Mouse (Mus musculus) kidney, postnatal 0 days (tissue): ENCODE results near the gene Hist2h2bb. TPM values are rescaled to one million over a fixed set of nuclear protein-coding genes. Genes with fewer than 3 reads are reported as not detected.
"Not testable (repeated sequence)": the region's sequence is repeated elsewhere in the genome, so short reads cannot be mapped to it uniquely, and the experiment has no call there.

Experiments
- ATAC-seq: fragments of 200-750 bp; cut with Nextera tagmentation; replicated peaks from 2 replicates; pipeline ENCODE4 v1.8.0; 2017; ENCODE audit warnings: low read depth, moderate number of reproducible peaks, moderate TSS enrichment, moderate library complexity; ENCODE audit not compliant: low FRiP score
- DNase-seq: peaks from one replicate; pipeline ENCODE4 v3.0.0-alpha.2; 2016; ENCODE audit warnings: low spot score
- H3K27ac ChIP-seq: fragments of 300-500 bp; sonication (generic); 2 replicates; pipeline ENCODE4 v1.5.1; 2014; ENCODE audit warnings: mild to moderate bottlenecking
- H3K27me3 ChIP-seq: fragments of 300-500 bp; sonication (generic); 2 replicates; pipeline ENCODE4 v1.6.1; 2014; ENCODE audit warnings: low read length, mixed read lengths; ENCODE audit not compliant: insufficient read depth
- H3K36me3 ChIP-seq: fragments of 300-500 bp; sonication (generic); 2 replicates; pipeline ENCODE4 v1.6.1; 2014; ENCODE audit warnings: low read length, mixed read lengths; ENCODE audit not compliant: insufficient read depth
- H3K4me1 ChIP-seq: fragments of 300-500 bp; sonication (generic); replicated peaks from 2 replicates; pipeline ENCODE4 v1.6.1; 2014; ENCODE audit warnings: antibody characterized with exemption, low read length, mixed read lengths; ENCODE audit not compliant: insufficient read depth
- H3K4me2 ChIP-seq: fragments of 300-500 bp; sonication (generic); 2 replicates; pipeline ENCODE4 v1.6.1; 2014; ENCODE audit warnings: mild to moderate bottlenecking, low read length, moderate library complexity, mixed read lengths
- H3K4me3 ChIP-seq: fragments of 300-500 bp; sonication (generic); replicated peaks from 2 replicates; pipeline ENCODE4 v1.5.1; 2014; ENCODE audit warnings: low read depth, low read length
- H3K9ac ChIP-seq: fragments of 300-500 bp; sonication (generic); 2 replicates; pipeline ENCODE4 v1.6.1; 2014; ENCODE audit warnings: low read depth, low read length
- H3K9me3 ChIP-seq: fragments of 300-500 bp; sonication (generic); replicated peaks from 2 replicates; pipeline ENCODE4 v1.6.1; 2016; ENCODE audit warnings: low read length, inconsistent platforms, mixed read lengths
- CTCF ChIP-seq: IDR thresholded peaks from 2 replicates; pipeline ENCODE4 v1.5.1; 2016; ENCODE audit warnings: antibody characterized with exemption, low read depth, mild to moderate bottlenecking, moderate library complexity
- WGBS: fragments of 180-500 bp; shearing (Covaris S2); extraction: QIAGEN DNeasy Blood & Tissue Kit; methylation state at CpG from one replicate; pipeline ENCODE4 v1.1.7; 2014; 5-methylcytosine and 5-hydroxymethylcytosine counted together
- polyA plus RNA-seq: library from polyadenylated mRNA; unstranded; fragments of >200 nt; fragmentation: Nextera tagmentation; extraction: Ambion mirVana; gene quantifications from 2 replicates; pipeline ENCODE4 v1.2.1, GENCODE M21; 2015

The Hist2h2bb gene
- polyA plus RNA-seq, 1 experiment from 2014 or later, result 4.9 TPM

GRCm38 (mm10) chr3:96240799-96241197, 28.8 kb upstream of the Hist2h2bb start:
- peak overlapping the region; percentile 30 for H3K4me2 ChIP-seq
- TF ChIP-seq CTCF, result no peak
- peaks cover 19% of the 10 kb centered on the region for H3K4me1 ChIP-seq
- H3K27me3 ChIP-seq, result no peaks in the 10 kb centered on the region
- DNase-seq, result no peak
- no peak overlapping the region for H3K4me3 ChIP-seq
- WGBS, result 79% methylated on average over 9 of the region's 9 CpGs
- ATAC-seq, result no peak
- H3K9me3 ChIP-seq, result no peaks in the 10 kb centered on the region
- no peaks in the 10 kb centered on the region for H3K36me3 ChIP-seq
- 0 out of 2 replicates have a peak overlapping the region, but pooled peaks have one; percentile 14 for H3K9ac ChIP-seq
- peak overlapping the region; percentile 61 for H3K27ac ChIP-seq

GRCm38 (mm10) chr3:96243921-96244572, 25.5 kb upstream of the Hist2h2bb start:
- Histone ChIP-seq H3K4me2 (peak overlapping the region; percentile 59), H3K27me3 (no peaks in the 10 kb centered on the region), H3K9me3 (no peaks in the 10 kb centered on the region), H3K36me3 (no peaks in the 10 kb centered on the region), H3K4me3 (peak overlapping the region; percentile 48), H3K9ac (0 out of 2 replicates have a peak overlapping the region, but pooled peaks have one; percentile 78), H3K27ac (peak overlapping the region; percentile 94), H3K4me1 (peaks cover 11% of the 10 kb centered on the region)
- WGBS, result 64% methylated on average over 7 of the region's 7 CpGs
- no peak for TF ChIP-seq CTCF
- DNase-seq, result no peak
- ATAC-seq, result no peak

GRCm38 (mm10) chr3:96245003-96245886, 24.3 kb upstream of the Hist2h2bb start, which contains the start of gene Hist2h2aa1:
Gene Hist2h2aa1 (plus strand): TSS chr3:96245497.
- H3K36me3 ChIP-seq, H3K9me3 ChIP-seq, H3K27me3 ChIP-seq: not testable (repeated sequence)
- Histone ChIP-seq H3K4me2 (peak within 1 kb of the TSS; percentile 59), H3K9ac (peak within 1 kb of the TSS; percentile 78), H3K27ac (peak within 1 kb of the TSS; percentile 94), H3K4me1 (peaks cover 11% of the 10 kb centered on the region), H3K4me3 (peak within 1 kb of the TSS; percentile 48)
- peak; percentile 86 for ATAC-seq
- peak; percentile 75 for DNase-seq
- 0% methylated on average over 19 of the region's 88 CpGs for WGBS

GRCm38 (mm10) chr3:96246018-96246417, 23.5 kb upstream of the Hist2h2bb start:
- not testable (repeated sequence) for H3K9ac ChIP-seq, H3K4me2 ChIP-seq, ATAC-seq, H3K9me3 ChIP-seq, H3K36me3 ChIP-seq, DNase-seq, H3K27me3 ChIP-seq
- Histone ChIP-seq H3K4me1 (peaks cover 11% of the 10 kb centered on the region), H3K4me3 (0 out of 2 replicates have a peak overlapping the region, but pooled peaks have one; percentile 14), H3K27ac (peak overlapping the region; percentile 83; the same call in 1 of the 2 replicates)
- 1% methylated on average over 10 of the region's 21 CpGs for WGBS

- peak within 1 kb of the TSS; percentile 83; the same call in 1 of the 2 replicates for H3K27ac ChIP-seq
- H3K4me2 ChIP-seq, result peak within 1 kb of the TSS; percentile 51
- not testable (repeated sequence) for DNase-seq, H3K9me3 ChIP-seq, H3K27me3 ChIP-seq, H3K36me3 ChIP-seq
- WGBS, result 0% methylated on average over 1 of the region's 47 CpGs
- H3K9ac ChIP-seq, result peak within 1 kb of the TSS; percentile 55
- ATAC-seq, result peak; percentile 93
- peak within 1 kb of the TSS; percentile 36 for H3K4me3 ChIP-seq
- H3K4me1 ChIP-seq, result peaks cover 11% of the 10 kb centered on the region
Observed at GRCm38 (mm10) chr3:96246427-96246856, 23.1 kb upstream of the Hist2h2bb start, which contains the start of gene Hist2h3c1. Gene Hist2h3c1 (plus strand): TSS chr3:96246685.
